Mouse (Mus musculus): ENCODE measurements at regions not wholly inside any gene's neighbourhood (a gene's known extent, or its start where the extent isn't known, plus 50 kb on each side); places are given as distances from the start of the nearest gene placed in this dataset.

DNA sequence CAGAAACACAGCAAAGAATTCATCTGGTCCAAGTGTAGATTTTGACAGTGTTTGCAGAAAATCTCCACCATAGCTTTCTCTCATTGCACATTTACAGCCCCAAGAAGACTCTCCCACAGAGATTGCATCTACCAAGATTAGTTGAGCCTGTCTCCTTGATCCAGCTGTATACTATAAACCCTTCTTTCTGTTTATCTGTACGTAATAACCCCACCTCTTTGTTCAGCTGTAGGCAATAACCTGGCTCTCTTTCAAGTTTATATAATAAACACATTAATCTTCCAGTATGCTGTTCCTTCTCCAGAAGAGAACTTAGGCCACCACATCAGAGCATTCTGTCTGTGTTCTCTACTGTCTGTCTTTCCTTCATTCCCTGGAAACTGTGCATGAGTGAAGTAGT lies 594.9 kb upstream of the Fam92a start:
- no peak for TF ChIP-seq CTCF (IDR thresholded peaks at IDR 0.05; ENCODE audit: control insufficient read depth, insufficient read depth, low read length)
- no peak for TF ChIP-seq POLR2A (IDR thresholded peaks at IDR 0.05; ENCODE audit: borderline replicate concordance, control insufficient read depth, low read depth, low read length)

Measured in bone marrow, adult 2 months (tissue).